Mouse (Mus musculus): ENCODE data around the gene Gm13199. TPM values are rescaled to one million over a fixed set of nuclear protein-coding genes. Genes with fewer than 3 reads are reported as not detected.

Gene Gm13199
- total and polyA plus RNA-seq, 2 experiments, result 0.27 to 0.65 TPM

DNA sequence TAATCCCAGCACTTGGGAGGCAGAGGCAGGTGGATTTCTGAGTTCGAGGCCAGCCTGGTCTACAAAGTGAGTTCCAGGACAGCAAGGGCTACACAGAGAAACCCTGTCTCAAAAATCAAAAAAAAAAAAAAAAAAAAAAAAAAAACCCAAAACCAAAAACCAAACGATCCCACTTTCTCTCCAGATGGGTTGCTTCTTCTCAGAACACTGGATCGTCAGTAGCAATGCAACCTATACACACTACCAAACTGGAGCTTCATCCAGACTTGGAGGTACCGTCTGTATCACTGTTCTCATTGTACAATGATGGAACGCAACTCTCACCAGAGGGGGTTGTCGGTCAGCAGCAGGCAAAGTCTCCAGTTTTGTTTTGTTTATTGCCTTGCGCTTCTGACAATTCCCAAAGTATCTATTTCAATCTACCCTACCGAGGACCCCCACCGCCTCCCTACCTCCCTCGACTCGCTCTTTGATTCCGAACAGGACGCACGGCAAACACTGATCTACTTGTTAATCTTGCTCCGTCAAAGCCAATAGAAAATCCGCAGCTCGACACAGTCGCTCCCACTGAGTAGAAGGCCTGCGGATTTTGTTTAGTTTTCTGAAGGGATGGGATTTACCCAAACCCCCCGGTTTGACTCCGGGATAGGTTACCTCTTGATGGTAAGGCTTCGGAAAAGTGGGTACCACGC is 18.4 kb downstream of the Gm13199 start:
- 3% methylated on average over 23 of the region's 23 CpGs for WGBS
- no peaks in the 10 kb centered on the region for H3K27me3 ChIP-seq (ENCODE audit: control insufficient read depth, insufficient read depth, low read length)
- H3K27ac ChIP-seq (replicated peaks; ENCODE audit: insufficient read depth, low read depth, low read length), result peak overlapping the region; percentile 95
- H3K79me2 ChIP-seq (ENCODE audit: control insufficient read depth, insufficient read depth, low read length), result peaks cover 10% of the 10 kb centered on the region; the same call in 1 of the 2 replicates
- peak overlapping the region; percentile 83 for H3K4me3 ChIP-seq (ENCODE audit: insufficient read depth, low read depth, low read length)
- H3K4me1 ChIP-seq (ENCODE audit: control insufficient read depth, insufficient read depth, low read length), result no peaks in the 10 kb centered on the region; the same call in 1 of the 2 replicates
- DNase-seq (ENCODE audit: extremely low read depth, low read depth, low spot score), result no peak
- H3K9ac ChIP-seq (ENCODE audit: low read depth, low read length), result peak overlapping the region; percentile 76
- TF ChIP-seq POLR2A (IDR thresholded peaks at IDR 0.05; ENCODE audit: extremely low read depth, insufficient read depth, low read length), result no peak
- TF ChIP-seq CTCF (IDR thresholded peaks at IDR 0.05; ENCODE audit: low read depth, low read length), result no peak
- H3K36me3 ChIP-seq (ENCODE audit: control insufficient read depth, insufficient read depth, low read length), result peaks cover 16% of the 10 kb centered on the region

DNA sequence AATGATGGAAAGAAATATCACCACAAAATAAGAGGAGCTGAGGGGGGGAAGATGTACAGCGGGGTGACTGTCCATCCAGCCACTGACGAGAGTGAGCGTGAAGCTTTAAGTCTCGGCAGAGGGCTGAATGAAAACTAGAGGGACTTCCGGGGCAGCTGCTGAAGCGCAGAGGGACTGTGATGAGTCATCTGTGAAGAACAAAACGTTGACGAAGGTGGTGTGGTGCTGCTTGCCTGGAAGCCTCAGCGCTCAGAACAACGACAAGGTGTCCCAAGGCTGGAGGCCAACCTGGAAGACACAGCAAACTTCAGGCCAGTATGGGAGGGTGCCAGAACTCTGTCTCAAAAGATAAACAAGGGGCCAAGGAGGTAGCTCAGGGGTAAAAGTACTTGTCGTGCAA is 21.9 kb downstream of the Gm13199 start:
- Histone ChIP-seq H3K79me2 (ENCODE audit: control insufficient read depth, insufficient read depth, low read length) (no peaks in the 10 kb centered on the region; the same call in 1 of the 2 replicates), H3K4me3 (ENCODE audit: insufficient read depth, low read depth, low read length) (no peak overlapping the region), H3K36me3 (ENCODE audit: control insufficient read depth, insufficient read depth, low read length) (peaks cover 35% of the 10 kb centered on the region), H3K9ac (ENCODE audit: low read depth, low read length) (no peak overlapping the region), H3K27ac (replicated peaks; ENCODE audit: insufficient read depth, low read depth, low read length) (no peak overlapping the region), H3K4me1 (ENCODE audit: control insufficient read depth, insufficient read depth, low read length) (no peaks in the 10 kb centered on the region; the same call in 1 of the 2 replicates), H3K27me3 (ENCODE audit: control insufficient read depth, insufficient read depth, low read length) (no peaks in the 10 kb centered on the region)
- WGBS, result 95% methylated on average over 11 of the region's 11 CpGs
- no peak for DNase-seq (ENCODE audit: extremely low read depth, low read depth, low spot score)
- no peak for TF ChIP-seq CTCF (IDR thresholded peaks at IDR 0.05; ENCODE audit: low read depth, low read length)
- TF ChIP-seq POLR2A (IDR thresholded peaks at IDR 0.05; ENCODE audit: extremely low read depth, insufficient read depth, low read length), result no peak

DNA sequence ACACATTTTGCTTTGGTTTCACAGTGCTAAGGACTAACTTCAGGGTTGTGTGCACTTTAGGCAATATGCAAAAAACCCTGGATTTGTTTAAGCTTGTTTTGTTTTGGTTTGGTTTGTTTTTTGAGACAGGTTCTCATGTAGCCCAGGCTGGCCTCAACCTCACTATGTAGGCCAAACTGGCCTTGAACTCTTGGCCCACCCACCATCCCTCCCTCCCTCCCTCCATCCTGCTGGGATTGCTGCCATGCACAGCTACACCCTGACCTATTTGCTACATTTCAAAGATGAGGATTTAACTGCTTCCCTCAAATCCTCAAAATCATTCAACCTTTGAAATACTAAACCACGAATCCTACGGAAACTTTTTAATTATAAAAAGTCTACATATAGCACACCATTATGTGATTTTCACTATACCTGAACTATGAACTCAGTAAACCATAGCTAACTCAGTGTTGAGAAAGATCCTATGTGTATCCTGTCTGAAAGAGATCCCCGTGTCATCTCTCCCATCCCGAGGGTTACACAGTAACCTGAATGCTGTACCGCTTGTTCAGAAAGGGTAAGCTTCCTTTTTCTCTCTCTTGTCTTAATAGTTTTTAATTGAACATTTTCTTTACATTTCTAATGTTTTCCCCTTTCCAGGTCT is 37.3 kb downstream of the Gm13199 start:
- H3K36me3 ChIP-seq (ENCODE audit: control insufficient read depth, insufficient read depth, low read length), result peaks cover 2% of the 10 kb centered on the region; the same call in 1 of the 2 replicates
- 30% methylated on average over 5 of the region's 5 CpGs for WGBS

DNA sequence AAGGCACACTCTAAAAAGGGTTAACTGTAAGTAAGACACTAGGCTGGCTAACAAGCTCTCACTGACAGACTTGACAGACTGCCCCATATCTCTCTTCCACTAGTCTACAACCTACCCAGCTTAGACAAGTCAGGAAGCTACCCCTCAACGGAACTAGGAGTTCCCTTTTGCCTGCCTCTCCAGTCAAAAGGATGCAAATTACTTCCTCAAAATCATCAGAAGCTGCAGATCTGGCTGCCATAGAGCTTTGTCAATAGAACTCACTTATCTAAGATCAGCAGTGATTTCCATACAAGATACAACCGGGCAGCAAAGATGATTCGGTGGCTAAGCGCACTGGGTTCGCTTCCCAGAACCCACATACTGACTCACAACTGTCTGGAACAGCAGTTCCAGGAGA is 38.0 kb downstream of the Gm13199 start:
- Histone ChIP-seq H3K79me2 (ENCODE audit: control insufficient read depth, insufficient read depth, low read length) (no peaks in the 10 kb centered on the region), H3K9ac (ENCODE audit: low read depth, low read length) (no peak overlapping the region), H3K27ac (replicated peaks; ENCODE audit: insufficient read depth, low read depth, low read length) (0 out of 2 replicates have a peak overlapping the region, but pooled peaks have one; percentile 38), H3K36me3 (ENCODE audit: control insufficient read depth, insufficient read depth, low read length) (peaks cover 5% of the 10 kb centered on the region; the same call in 1 of the 2 replicates), H3K27me3 (ENCODE audit: control insufficient read depth, insufficient read depth, low read length) (no peaks in the 10 kb centered on the region), H3K4me3 (ENCODE audit: insufficient read depth, low read depth, low read length) (no peak overlapping the region), H3K4me1 (ENCODE audit: control insufficient read depth, insufficient read depth, low read length) (peaks cover 31% of the 10 kb centered on the region)
- WGBS, result 23% methylated on average over 5 of the region's 5 CpGs
- TF ChIP-seq CTCF (IDR thresholded peaks at IDR 0.05; ENCODE audit: low read depth, low read length), result no peak
- TF ChIP-seq POLR2A (IDR thresholded peaks at IDR 0.05; ENCODE audit: extremely low read depth, insufficient read depth, low read length), result no peak
- DNase-seq (ENCODE audit: extremely low read depth, low read depth, low spot score), result peak; percentile 31

More for the DNA sequence above, 37.3 kb downstream of the Gm13199 start:
- no peaks in the 10 kb centered on the region for H3K27me3 ChIP-seq (ENCODE audit: control insufficient read depth, insufficient read depth, low read length)
- no peak overlapping the region for H3K9ac ChIP-seq (ENCODE audit: low read depth, low read length)
- peak; percentile 57 for DNase-seq (ENCODE audit: extremely low read depth, low read depth, low spot score)
- H3K4me3 ChIP-seq (ENCODE audit: insufficient read depth, low read depth, low read length), result no peak overlapping the region
- H3K4me1 ChIP-seq (ENCODE audit: control insufficient read depth, insufficient read depth, low read length), result peaks cover 31% of the 10 kb centered on the region
- no peak overlapping the region; the same call in 1 of the 2 replicates for H3K27ac ChIP-seq (replicated peaks; ENCODE audit: insufficient read depth, low read depth, low read length)
- H3K79me2 ChIP-seq (ENCODE audit: control insufficient read depth, insufficient read depth, low read length), result no peaks in the 10 kb centered on the region
- TF ChIP-seq CTCF (IDR thresholded peaks at IDR 0.05; ENCODE audit: low read depth, low read length) (no peak), POLR2A (IDR thresholded peaks at IDR 0.05; ENCODE audit: extremely low read depth, insufficient read depth, low read length) (no peak)

DNA sequence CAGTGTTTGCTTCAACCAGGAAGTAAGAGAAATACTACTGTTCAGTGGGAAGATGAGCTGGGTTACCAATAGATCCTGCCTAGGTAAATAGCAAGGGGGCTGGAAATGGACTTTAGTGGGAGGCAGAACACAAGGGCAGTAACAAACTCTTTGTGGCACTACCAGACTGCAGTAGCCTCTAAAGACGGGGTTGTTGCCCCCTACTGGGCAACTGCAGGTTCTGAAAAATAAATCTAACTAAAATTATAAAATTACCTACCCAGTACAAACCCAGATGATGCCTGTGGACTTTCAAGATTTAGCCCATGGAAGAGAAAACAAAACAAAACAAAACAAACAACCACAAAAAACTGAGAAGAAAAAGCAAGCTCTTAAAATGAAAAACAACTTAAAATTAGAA is 38.5 kb downstream of the Gm13199 start:
- Histone ChIP-seq H3K27ac (replicated peaks; ENCODE audit: insufficient read depth, low read depth, low read length) (no peak overlapping the region), H3K79me2 (ENCODE audit: control insufficient read depth, insufficient read depth, low read length) (no peaks in the 10 kb centered on the region), H3K4me1 (ENCODE audit: control insufficient read depth, insufficient read depth, low read length) (peaks cover 31% of the 10 kb centered on the region), H3K27me3 (ENCODE audit: control insufficient read depth, insufficient read depth, low read length) (no peaks in the 10 kb centered on the region), H3K4me3 (ENCODE audit: insufficient read depth, low read depth, low read length) (no peak overlapping the region), H3K9ac (ENCODE audit: low read depth, low read length) (no peak overlapping the region), H3K36me3 (ENCODE audit: control insufficient read depth, insufficient read depth, low read length) (peaks cover 7% of the 10 kb centered on the region; the same call in 1 of the 2 replicates)
- no peak for DNase-seq (ENCODE audit: extremely low read depth, low read depth, low spot score)
- TF ChIP-seq CTCF (IDR thresholded peaks at IDR 0.05; ENCODE audit: low read depth, low read length) (no peak), POLR2A (IDR thresholded peaks at IDR 0.05; ENCODE audit: extremely low read depth, insufficient read depth, low read length) (no peak)
- WGBS, result 24% methylated on average over 1 of the region's 1 CpGs

Data from liver, adult 2 months (tissue).